Mouse (Mus musculus) CH12.LX (cell line): Measurements from ENCODE around the gene Rictor. TPM values are rescaled to one million over a fixed set of nuclear protein-coding genes. Genes with fewer than 3 reads are reported as not detected.

Experiments
- DNase-seq: peaks from one replicate; pipeline ENCODE4 v3.0.0-alpha.2; 2013; ENCODE audit errors: extremely low read depth
- H3K27ac ChIP-seq: 2 replicates; pipeline ENCODE4 v1.5.1; 2012; ENCODE audit warnings: low read depth, mild to moderate bottlenecking, control low read depth, moderate library complexity; ENCODE audit not compliant: insufficient read depth
- H3K27me3 ChIP-seq: replicated peaks from 2 replicates; pipeline ENCODE3; 2012; ENCODE audit warnings: inconsistent platforms
- H3K36me3 ChIP-seq, 2 experiments: replicated peaks in 1 of 2; 2 replicates each; pipeline versions ENCODE3 to v1.6.1; 2012; ENCODE audit warnings: inconsistent platforms in 1 of 2, low read length in 1 of 2, mild to moderate bottlenecking in 1 of 2, mixed read lengths in 1 of 2, moderate library complexity in 1 of 2; ENCODE audit not compliant: control insufficient read depth in 1 of 2, insufficient read depth in 1 of 2
- H3K4me1 ChIP-seq, 2 experiments: 2 replicates each; pipeline ENCODE4 v1.6.1; 2012; ENCODE audit warnings: inconsistent platforms in 1 of 2, moderate library complexity in 1 of 2; ENCODE audit not compliant: insufficient read depth in 2 of 2, control insufficient read depth in 1 of 2
- H3K4me2 ChIP-seq: 2 replicates; pipeline ENCODE4 v1.6.1; 2012; ENCODE audit warnings: low read depth, mild to moderate bottlenecking, control low read depth; ENCODE audit not compliant: poor library complexity, insufficient read depth, severe bottlenecking
- H3K4me3 ChIP-seq, 3 experiments: fragments of 150-350 bp in 1 of 3; sonication (generic) in 1 of 3; replicated peaks in 1 of 3; 2 replicates each; pipeline versions ENCODE3 to v1.5.1; 2011 to 2012; ENCODE audit warnings: low read depth in 2 of 3, low read length in 2 of 3, mild to moderate bottlenecking in 2 of 3, moderate library complexity in 2 of 3, control low read depth in 1 of 3, improper control_type of control experiment in 1 of 3, inconsistent platforms in 1 of 3, mixed read lengths in 1 of 3; ENCODE audit not compliant: poor library complexity in 1 of 3
- H3K79me2 ChIP-seq: replicated peaks from 2 replicates; pipeline ENCODE4 v1.6.1; 2012; ENCODE audit warnings: mild to moderate bottlenecking, moderate library complexity; ENCODE audit not compliant: control insufficient read depth, poor library complexity, insufficient read depth, severe bottlenecking; ENCODE audit errors: extremely low read depth
- H3K9ac ChIP-seq: 2 replicates; pipeline ENCODE4 v1.6.1; 2012; ENCODE audit warnings: low read depth, mild to moderate bottlenecking, control low read depth, moderate library complexity; ENCODE audit not compliant: insufficient read depth
- H3K9me3 ChIP-seq: replicated peaks from 2 replicates; pipeline ENCODE3; 2012; ENCODE audit warnings: low read length, inconsistent platforms, mixed read lengths
- CHD1 ChIP-seq: IDR thresholded peaks from 2 replicates; pipeline ENCODE4 v1.6.1; 2012; ENCODE audit warnings: low read depth, low read length, improper control_type of control experiment, inconsistent platforms
- CHD2 ChIP-seq: IDR thresholded peaks from 2 replicates; pipeline ENCODE4 v1.6.1; 2011; ENCODE audit warnings: low read length, improper control_type of control experiment
- CTCF ChIP-seq, 2 experiments: IDR thresholded peaks in 1 of 2; conservative IDR thresholded peaks in 1 of 2; 2 replicates each; pipeline ENCODE4 v1.5.1; 2011 to 2012; ENCODE audit warnings: low read depth in 2 of 2, low read length in 2 of 2, improper control_type of control experiment in 1 of 2, inconsistent platforms in 1 of 2, mild to moderate bottlenecking in 1 of 2, moderate library complexity in 1 of 2
- ELF1 ChIP-seq: IDR thresholded peaks from 2 replicates; pipeline ENCODE4 v1.6.1; 2014; ENCODE audit warnings: low read depth, mild to moderate bottlenecking, inconsistent platforms, low read length, improper control_type of control experiment
- JUN ChIP-seq: IDR thresholded peaks from 2 replicates; pipeline ENCODE4 v1.6.1; 2011; ENCODE audit warnings: low read depth, mild to moderate bottlenecking, low read length, improper control_type of control experiment, moderate library complexity; ENCODE audit not compliant: insufficient read depth
- JUND ChIP-seq: conservative IDR thresholded peaks from 2 replicates; pipeline ENCODE4 v1.6.1; 2011; ENCODE audit warnings: low read depth, low read length, improper control_type of control experiment
- MAX ChIP-seq: IDR thresholded peaks from 2 replicates; pipeline ENCODE4 v1.6.1; 2011; ENCODE audit warnings: low read length, improper control_type of control experiment
- MEF2A ChIP-seq: IDR thresholded peaks from 2 replicates; pipeline ENCODE4 v1.6.1; 2014; ENCODE audit warnings: low read depth, mild to moderate bottlenecking, inconsistent platforms, low read length, improper control_type of control experiment, borderline replicate concordance
- MYC ChIP-seq: IDR thresholded peaks from 2 replicates; pipeline ENCODE4 v1.6.1; 2011; ENCODE audit warnings: low read depth, mild to moderate bottlenecking, improper control_type of control experiment, low read length
- NRF1 ChIP-seq: IDR thresholded peaks from 2 replicates; pipeline ENCODE4 v1.6.1; 2014; ENCODE audit warnings: low read depth, mild to moderate bottlenecking, inconsistent platforms, low read length, improper control_type of control experiment, moderate library complexity
- PAX5 ChIP-seq: IDR thresholded peaks from 2 replicates; pipeline ENCODE4 v1.6.1; 2012; ENCODE audit warnings: low read length, inconsistent platforms, mixed read lengths
- RAD21 ChIP-seq: IDR thresholded peaks from 2 replicates; pipeline ENCODE4 v1.6.1; 2011; ENCODE audit warnings: low read depth, mild to moderate bottlenecking, low read length, improper control_type of control experiment, moderate library complexity
- RCOR1 ChIP-seq: conservative IDR thresholded peaks from 2 replicates; pipeline ENCODE4 v1.6.1; 2012; ENCODE audit warnings: low read depth, mild to moderate bottlenecking, inconsistent platforms, low read length, improper control_type of control experiment
- TBP ChIP-seq: conservative IDR thresholded peaks from 2 replicates; pipeline ENCODE4 v1.6.1; 2011; ENCODE audit warnings: low read depth, low read length, improper control_type of control experiment
- TCF12 ChIP-seq: IDR thresholded peaks from 2 replicates; pipeline ENCODE4 v1.6.1; 2014; ENCODE audit warnings: low read depth, mild to moderate bottlenecking, inconsistent platforms, low read length, improper control_type of control experiment
- UBTF ChIP-seq: IDR thresholded peaks from 2 replicates; pipeline ENCODE4 v1.6.1; 2012; ENCODE audit warnings: low read depth, mild to moderate bottlenecking, inconsistent platforms, low read length, improper control_type of control experiment, moderate library complexity
- USF1 ChIP-seq: IDR thresholded peaks from 2 replicates; pipeline ENCODE4 v1.6.1; 2014; ENCODE audit warnings: low read depth, mild to moderate bottlenecking, inconsistent platforms, low read length, improper control_type of control experiment
- ZKSCAN1 ChIP-seq: IDR thresholded peaks from 2 replicates; pipeline ENCODE4 v1.6.1; 2012; ENCODE audit warnings: low read depth, inconsistent platforms, low read length, improper control_type of control experiment, borderline replicate concordance
- ZMIZ1 ChIP-seq: IDR thresholded peaks from 2 replicates; pipeline ENCODE4 v1.6.1; 2012; ENCODE audit warnings: low read depth, mild to moderate bottlenecking, inconsistent platforms, low read length, improper control_type of control experiment
- dilution Hi-C: fragments of 300-500 bp; cut with MboI; formaldehyde crosslinking; loops from 2 replicates; pipeline ENCODE4 v1.14.3; 2020; ENCODE audit warnings: low sequenced_read_pairs; ENCODE audit not compliant: extremely low pct_unique_long_range_greater_than_20kb, extremely low pct_ligation_motif_present
- in situ Hi-C: fragments of 300-500 bp; cut with MboI; formaldehyde crosslinking; loops from 3 replicates; pipeline ENCODE4 v1.14.3; 2019; ENCODE audit warnings: low sequenced_read_pairs, low pct_ligation_motif_present, low pct_unique_long_range_greater_than_20kb, mixed read lengths
- polyA plus RNA-seq: library from polyadenylated mRNA; unstranded; fragments of >175 nt; gene quantifications from 2 replicates; pipeline ENCODE4 v1.2.1, GENCODE M21; 2012; ENCODE audit warnings: low read depth; ENCODE audit not compliant: insufficient read length
- total RNA-seq, 2 experiments: library from RNA; depleted of rRNA; stranded (reverse); fragments of 300-350 nt in 1 of 2; fragments of >200 nt in 1 of 2; gene quantifications; 2 replicates each; pipeline ENCODE4 v1.2.3; 2012 to 2014

Rictor gene
- total and polyA plus RNA-seq, 3 experiments: 7.1 to 8.0 (median 7.4) TPM

GRCm38 (mm10) chr15:6723338-6723737 is 15.2 kb downstream of the Rictor start:
- H3K36me3 ChIP-seq: peaks cover 0 to 14% of the 10 kb centered on the region in 2 experiments
- H3K9ac ChIP-seq: no peak overlapping the region
- TF ChIP-seq CTCF (conservative IDR thresholded peaks at IDR 0.05 in 1 of 2, IDR thresholded peaks at IDR 0.05 in 1 of 2; ENCODE audit: low read depth in 2 of 2, low read length in 2 of 2): peak in 1 of 2 experiments; percentile 24; a peak in 2 of 4 replicates
- TF ChIP-seq JUN: no peak
- no peak for TF ChIP-seq ZMIZ1
- TF ChIP-seq USF1: no peak
- no peak for TF ChIP-seq JUND
- no peak for TF ChIP-seq UBTF
- 0 out of 2 replicates have a peak, but pooled peaks have one; percentile 36 for TF ChIP-seq MYC
- no peak for TF ChIP-seq CHD1
- TF ChIP-seq TBP: no peak
- H3K9me3 ChIP-seq: peaks cover 3% of the 10 kb centered on the region
- H3K27me3 ChIP-seq: no peaks in the 10 kb centered on the region
- H3K4me1 ChIP-seq: peaks cover 0 to 11% of the 10 kb centered on the region in 2 experiments; a peak in 1 of 4 replicates
- dilution Hi-C loops: no loop called here
- H3K79me2 ChIP-seq: peaks cover 22% of the 10 kb centered on the region
- H3K4me2 ChIP-seq: no peak overlapping the region
- H3K27ac ChIP-seq: no peak overlapping the region
- H3K4me3 ChIP-seq: no peak overlapping the region
- DNase-seq: no peak
- in situ Hi-C loops: no loop called here

GRCm38 (mm10) chr15:6724442-6724841 is 16.3 kb downstream of the Rictor start:
- no peak overlapping the region for H3K9ac ChIP-seq
- H3K9me3 ChIP-seq: peaks cover 3% of the 10 kb centered on the region
- H3K4me1 ChIP-seq: peaks cover 0 to 11% of the 10 kb centered on the region in 2 experiments; a peak in 1 of 4 replicates
- in situ Hi-C loops: no loop called here
- H3K27ac ChIP-seq: no peak overlapping the region
- TF ChIP-seq ELF1 (no peak), ZKSCAN1 (no peak)
- no peaks in the 10 kb centered on the region for H3K27me3 ChIP-seq
- H3K4me3 ChIP-seq: no peak overlapping the region
- H3K79me2 ChIP-seq: peaks cover 22% of the 10 kb centered on the region
- H3K36me3 ChIP-seq: peaks cover 0 to 7% of the 10 kb centered on the region in 2 experiments
- no peak for DNase-seq
- no peak overlapping the region for H3K4me2 ChIP-seq
- dilution Hi-C loops: no loop called here

- Histone ChIP-seq H3K36me3 (peaks cover 0 to 2% of the 10 kb centered on the region in 2 experiments), H3K27me3 (no peaks in the 10 kb centered on the region), H3K4me3 (no peak overlapping the region), H3K9ac (no peak overlapping the region)
- in situ Hi-C loops (no loop called here), dilution Hi-C loops (no loop called here)
- DNase-seq: no peak
- no peak for TF ChIP-seq USF1
- no peak for TF ChIP-seq MAX
- no peak for TF ChIP-seq RCOR1
- TF ChIP-seq JUND: no peak
- TF ChIP-seq ELF1: no peak
- no peak for TF ChIP-seq ZMIZ1
- no peak for TF ChIP-seq TCF12
- no peak for TF ChIP-seq NRF1
- no peak for TF ChIP-seq CTCF (conservative IDR thresholded peaks at IDR 0.05 in 1 of 2, IDR thresholded peaks at IDR 0.05 in 1 of 2; ENCODE audit: low read depth in 2 of 2, low read length in 2 of 2)
- TF ChIP-seq CHD2: no peak
- TF ChIP-seq RAD21: no peak
- TF ChIP-seq MEF2A: no peak
- no peak for TF ChIP-seq JUN
- no peak for TF ChIP-seq PAX5
- TF ChIP-seq, all 38 proteins: peak for 0
- no peaks in the 10 kb centered on the region for H3K9me3 ChIP-seq
- peaks cover 26% of the 10 kb centered on the region for H3K79me2 ChIP-seq
- H3K27ac ChIP-seq: no peak overlapping the region
- no peak overlapping the region for H3K4me2 ChIP-seq
- H3K4me1 ChIP-seq: peaks cover 0 to 11% of the 10 kb centered on the region in 2 experiments; a peak in 1 of 4 replicates
These were observed 18.1 kb downstream of the Rictor start for GRCm38 (mm10) chr15:6726130-6726808.
